Mouse (Mus musculus) adipocyte (in vitro differentiated cells): Measurements from ENCODE around the gene Pebp1.

Experiments
- DNase-seq: peaks from one replicate; pipeline ENCODE4 v3.0.0-alpha.2; 2016; ENCODE audit warnings: low spot score

Gene Pebp1

DNA sequence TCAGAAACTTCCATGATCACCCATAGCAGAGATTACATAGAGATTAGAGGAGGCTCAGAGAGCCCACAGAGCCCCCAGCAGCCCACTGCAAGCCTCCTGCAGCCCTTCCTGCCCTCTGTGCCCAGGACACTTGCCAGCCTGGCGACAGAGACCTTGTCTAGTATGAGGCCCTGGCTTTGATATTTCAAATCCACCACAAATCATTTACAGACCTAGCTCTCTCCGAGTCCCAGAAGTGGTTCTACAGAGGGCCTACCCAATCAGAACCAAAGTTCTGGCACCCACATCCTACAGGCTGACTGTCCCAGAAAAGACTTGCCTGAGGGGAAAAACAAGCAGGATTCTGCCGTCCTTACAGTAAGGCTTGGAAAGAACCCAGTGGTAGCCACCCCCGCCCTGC lies 2.2 kb downstream of the Pebp1 start:
- DNase-seq, result no peak

DNA sequence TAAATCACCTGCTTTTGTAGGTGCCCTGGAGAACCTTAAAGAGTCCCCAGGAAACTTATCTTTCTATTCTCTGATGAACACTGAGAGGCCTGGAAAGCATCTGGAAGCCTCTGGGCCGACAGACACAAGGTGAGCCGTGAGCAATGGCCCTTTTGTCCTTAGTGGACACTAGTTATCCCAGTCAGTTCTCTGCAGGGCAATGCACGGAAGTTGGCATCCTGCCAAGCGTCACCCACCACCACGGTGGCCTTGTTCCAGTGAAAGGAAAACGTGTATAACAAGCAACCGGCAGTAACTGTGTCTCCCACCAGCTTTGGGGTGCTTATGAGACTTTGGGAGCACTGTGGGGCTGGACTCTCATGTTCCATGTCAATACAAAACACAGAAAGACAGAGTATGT lies 2.7 kb downstream of the Pebp1 start:
- no peak for DNase-seq

GRCm38 (mm10) chr5:117284029-117284428 lies 3.4 kb downstream of the Pebp1 start:
- no peak for DNase-seq

GRCm38 (mm10) chr5:117282360-117282759 lies 5.1 kb downstream of the Pebp1 start:
- no peak for DNase-seq

- DNase-seq, result peak; percentile 45
These were observed 5.9 kb downstream of the Pebp1 start for GRCm38 (mm10) chr5:117281536-117281935.

GRCm38 (mm10) chr5:117279669-117280050 lies 7.8 kb downstream of the Pebp1 start:
- no peak for DNase-seq

DNA sequence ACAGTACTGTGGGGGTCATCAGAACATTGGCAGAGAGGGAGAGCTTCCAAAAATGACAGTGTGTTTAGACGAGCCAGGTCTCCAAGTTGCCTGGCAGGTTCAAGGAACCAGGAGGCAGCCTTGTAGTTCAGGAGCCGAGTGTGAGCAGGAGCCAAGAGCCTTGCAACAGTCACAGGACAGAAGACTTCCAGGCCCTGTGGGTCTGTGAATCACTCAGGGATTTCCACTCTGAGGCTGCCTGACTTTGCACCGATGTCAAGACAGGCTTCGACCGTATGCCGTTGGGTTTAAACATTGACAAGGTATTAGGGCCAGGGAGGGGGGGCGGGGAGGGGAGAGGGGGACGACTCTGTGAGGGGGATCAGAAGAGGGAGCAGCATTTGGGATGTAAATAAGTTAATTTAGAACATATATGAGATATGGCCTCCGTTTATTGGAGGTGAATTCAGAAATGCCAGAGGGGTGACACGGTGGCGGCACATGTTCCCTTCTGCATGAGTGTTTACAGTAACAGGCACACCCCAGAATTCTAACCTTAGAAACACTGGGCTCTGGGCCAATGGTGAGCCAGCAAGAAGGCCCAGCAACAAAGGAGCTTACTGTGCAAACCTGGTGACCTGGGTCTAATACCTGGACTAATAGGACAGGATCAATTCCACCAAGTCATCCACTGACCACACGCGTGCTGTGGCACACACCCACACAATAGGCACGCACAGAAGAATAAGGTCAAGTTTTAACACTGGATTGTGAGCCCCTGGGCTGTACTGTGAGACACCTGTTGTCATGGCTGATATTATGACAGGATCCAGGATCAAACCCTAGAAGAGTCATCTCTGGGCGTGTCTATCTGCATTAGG lies 8.4 kb downstream of the Pebp1 start:
- DNase-seq, result peak; percentile 39

DNA sequence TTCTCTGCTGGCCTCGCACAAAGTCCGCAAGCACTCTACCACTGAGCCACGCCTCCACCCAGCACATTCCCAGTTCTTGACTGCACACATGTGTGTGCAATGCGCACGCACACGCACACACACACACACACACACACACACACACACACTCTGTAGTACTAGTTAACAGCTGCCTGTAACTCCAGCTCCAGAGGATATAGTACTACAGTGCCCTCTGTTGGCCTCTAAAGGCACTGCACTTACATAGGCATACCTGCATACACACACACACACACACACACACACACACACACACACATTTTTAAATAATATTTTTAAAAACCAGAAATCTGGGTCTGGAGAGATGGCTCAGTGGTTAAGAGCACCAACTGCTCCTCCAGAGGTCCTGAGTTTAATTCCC lies 9.6 kb downstream of the Pebp1 start:
- no peak for DNase-seq

GRCm38 (mm10) chr5:117274817-117275216 lies 12.6 kb downstream of the Pebp1 start:
- DNase-seq, result peak; percentile 16

GRCm38 (mm10) chr5:117271945-117272344 lies 15.5 kb downstream of the Pebp1 start:
- DNase-seq, result no peak

DNA sequence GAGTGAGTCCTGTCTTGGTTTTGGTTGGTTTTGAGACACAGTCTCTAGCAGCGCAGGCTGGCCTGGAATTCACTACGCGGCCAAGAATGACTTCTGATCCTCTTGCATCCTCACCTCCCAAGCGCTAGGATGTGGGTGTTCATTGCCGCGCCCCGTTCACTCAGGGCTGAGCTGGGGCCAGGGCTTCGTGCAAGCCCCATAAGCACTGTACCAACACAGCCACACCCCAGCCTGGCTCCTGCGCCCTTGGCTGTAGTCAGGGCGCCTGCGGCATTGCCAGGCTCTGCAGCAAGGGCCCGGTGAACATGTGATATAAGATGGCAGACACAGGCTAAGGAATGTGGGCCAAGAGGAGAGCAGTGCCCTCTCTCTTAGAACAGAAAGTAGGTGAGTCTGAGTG lies 18.0 kb downstream of the Pebp1 start:
- DNase-seq, result no peak

DNA sequence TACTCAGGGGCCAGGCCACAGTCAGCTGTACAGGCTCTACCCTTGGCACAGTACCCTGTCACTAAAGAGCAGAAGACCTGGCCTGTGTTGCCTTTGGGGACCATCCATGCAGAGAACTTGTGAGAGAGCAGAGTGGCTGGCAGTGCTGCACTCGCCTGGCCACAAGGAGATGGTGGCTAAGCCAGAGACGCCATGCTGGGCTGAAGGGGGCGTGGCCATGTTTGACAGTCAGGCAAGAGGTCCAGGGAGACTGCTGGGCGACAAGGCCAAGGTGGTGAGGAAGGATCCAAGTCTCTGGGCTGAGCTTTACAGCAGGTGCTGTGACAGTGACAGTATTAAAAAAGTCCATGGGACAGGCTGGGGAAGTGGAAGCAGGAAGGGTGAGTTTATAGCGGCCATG lies 18.7 kb downstream of the Pebp1 start:
- no peak for DNase-seq

- DNase-seq, result no peak
These were observed 19.5 kb downstream of the Pebp1 start for GRCm38 (mm10) chr5:117267913-117268312.

- DNase-seq, result no peak
These were observed 22.7 kb downstream of the Pebp1 start for GRCm38 (mm10) chr5:117264701-117265100.

- no peak for DNase-seq
These were observed 23.9 kb downstream of the Pebp1 start for GRCm38 (mm10) chr5:117263566-117263965.

GRCm38 (mm10) chr5:117258276-117258675 lies 29.1 kb downstream of the Pebp1 start:
- DNase-seq, result no peak

DNA sequence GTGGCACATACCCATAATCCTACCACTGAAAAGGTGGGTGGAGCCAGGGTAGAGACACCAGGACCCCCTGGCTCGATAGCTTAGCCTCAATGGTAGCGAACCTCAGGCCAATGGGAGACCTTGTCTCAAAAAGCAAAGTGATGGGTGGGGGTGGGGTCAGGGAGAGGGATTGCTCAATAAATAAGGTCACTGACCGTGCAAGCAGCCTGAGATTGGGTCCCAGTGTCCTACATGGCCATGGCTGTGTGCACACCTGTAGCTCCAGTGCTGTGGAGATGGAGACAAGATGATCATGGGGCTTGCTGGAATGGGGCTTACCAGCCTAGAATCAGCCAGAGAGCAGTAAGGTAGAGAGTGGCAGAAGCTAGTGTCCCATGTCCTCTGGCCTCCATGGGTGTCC lies 35.7 kb downstream of the Pebp1 start:
- DNase-seq, result no peak

- no peak for DNase-seq
These were observed 36.6 kb downstream of the Pebp1 start for GRCm38 (mm10) chr5:117250796-117251195.

DNA sequence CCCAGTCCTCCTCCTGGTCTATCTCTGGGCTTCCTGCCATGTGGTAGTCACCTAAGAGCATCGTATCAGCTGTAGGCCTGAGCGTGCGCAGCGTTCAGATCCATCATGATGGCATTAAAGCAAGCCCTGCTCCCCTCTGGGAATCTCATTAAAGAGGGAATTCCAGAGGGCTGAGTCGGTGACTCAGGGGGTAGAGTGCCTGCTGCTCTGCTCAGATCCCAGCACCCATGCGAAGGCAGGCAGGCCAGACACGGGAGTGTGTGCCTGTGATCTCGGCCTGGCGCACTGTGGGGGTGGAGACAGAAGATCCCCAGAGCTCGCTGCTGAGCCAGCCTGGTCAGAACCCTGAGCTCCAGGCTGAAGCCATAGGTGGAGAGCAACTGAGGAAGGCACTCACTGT lies 39.1 kb downstream of the Pebp1 start:
- no peak for DNase-seq

- no peak for DNase-seq
These were observed 42.3 kb downstream of the Pebp1 start for GRCm38 (mm10) chr5:117245170-117245569.

- no peak for DNase-seq
These were observed 44.5 kb downstream of the Pebp1 start for GRCm38 (mm10) chr5:117242671-117243478.

- DNase-seq, result no peak
These were observed 45.4 kb downstream of the Pebp1 start for GRCm38 (mm10) chr5:117241935-117242531.
